Mouse (Mus musculus) liver, embryonic 11.5 days (tissue): Measurements from ENCODE around the gene Kcnk2. TPM values are rescaled to one million over a fixed set of nuclear protein-coding genes. Genes with fewer than 3 reads are reported as not detected.
"Not testable (repeated sequence)": the region's sequence is repeated elsewhere in the genome, so short reads cannot be mapped to it uniquely, and the experiment has no call there.

ENCODE experiments used
- ATAC-seq: fragments of 200-750 bp; cut with Nextera tagmentation; replicated peaks from 2 replicates; pipeline ENCODE4 v1.8.0; 2017; ENCODE audit warnings: moderate number of reproducible peaks, mild to moderate bottlenecking, moderate TSS enrichment, moderate library complexity; ENCODE audit not compliant: low FRiP score
- DNase-seq: peaks from one replicate; pipeline ENCODE4 v3.0.0-alpha.2; 2017; ENCODE audit warnings: low spot score
- H3K27ac ChIP-seq: fragments of 300-500 bp; sonication (generic); 2 replicates; pipeline ENCODE4 v1.5.1; 2014; ENCODE audit warnings: mild to moderate bottlenecking, low read depth, low read length, control low read depth
- H3K27me3 ChIP-seq: fragments of 300-500 bp; sonication (generic); replicated peaks from 2 replicates; pipeline ENCODE4 v1.6.1; 2014; ENCODE audit warnings: low read length, mixed read lengths; ENCODE audit not compliant: control insufficient read depth, insufficient read depth
- H3K36me3 ChIP-seq: fragments of 300-500 bp; sonication (generic); 2 replicates; pipeline ENCODE4 v1.6.1; 2014; ENCODE audit warnings: mild to moderate bottlenecking, low read length, moderate library complexity, mixed read lengths; ENCODE audit not compliant: control insufficient read depth, insufficient read depth
- H3K4me1 ChIP-seq: fragments of 300-500 bp; sonication (generic); replicated peaks from 2 replicates; pipeline ENCODE4 v1.6.1; 2014; ENCODE audit warnings: low read length, mixed read lengths; ENCODE audit not compliant: control insufficient read depth, insufficient read depth
- H3K4me2 ChIP-seq: fragments of 300-500 bp; sonication (generic); 2 replicates; pipeline ENCODE4 v1.6.1; 2014; ENCODE audit warnings: mild to moderate bottlenecking, control low read depth, moderate library complexity
- H3K4me3 ChIP-seq: fragments of 300-500 bp; sonication (generic); 2 replicates; pipeline ENCODE4 v1.5.1; 2014; ENCODE audit warnings: low read depth, low read length, control low read depth
- H3K9ac ChIP-seq: fragments of 300-500 bp; sonication (generic); 2 replicates; pipeline ENCODE4 v1.6.1; 2014; ENCODE audit warnings: low read depth, low read length, control low read depth
- H3K9me3 ChIP-seq: fragments of 300-500 bp; sonication (generic); 2 replicates; pipeline ENCODE4 v1.6.1; 2016; ENCODE audit warnings: low read length, inconsistent platforms, mixed read lengths; ENCODE audit not compliant: control insufficient read depth
- WGBS: fragments of 180-500 bp; shearing (Covaris S2); extraction: QIAGEN DNeasy Blood & Tissue Kit; methylation state at CpG from one replicate; pipeline ENCODE4 v1.1.7; 2014; 5-methylcytosine and 5-hydroxymethylcytosine counted together
- polyA plus RNA-seq: library from polyadenylated mRNA; unstranded; fragments of >200 nt; fragmentation: Nextera tagmentation; extraction: Ambion mirVana; gene quantifications from 2 replicates; pipeline ENCODE4 v1.2.1, GENCODE M21; 2014

Kcnk2 gene
- polyA plus RNA-seq, 1 experiment from 2014 or later: 0.23 TPM

DNA sequence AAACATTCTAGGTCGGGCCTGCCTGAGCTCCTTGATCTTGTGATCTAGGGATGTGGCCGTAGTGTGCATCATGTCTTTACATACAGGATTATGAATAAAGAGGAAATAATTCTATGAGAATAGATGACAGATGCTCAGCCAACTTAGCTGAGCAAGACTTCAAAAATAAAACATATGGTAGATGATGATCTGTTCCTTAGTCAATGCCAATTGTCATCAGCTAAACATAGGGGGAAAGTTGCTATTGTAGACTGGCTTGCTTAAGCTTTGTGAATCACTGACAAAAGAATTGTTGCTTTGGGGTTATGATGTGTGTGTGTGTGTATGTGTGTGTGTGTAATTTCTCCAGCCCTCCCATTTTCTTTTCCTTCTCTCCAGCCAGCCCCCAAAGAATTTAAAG is 129.8 kb downstream of the Kcnk2 start:
- WGBS: 85% methylated on average over 2 of the region's 2 CpGs
- no peak overlapping the region for H3K9ac ChIP-seq
- no peaks in the 10 kb centered on the region for H3K9me3 ChIP-seq
- H3K4me1 ChIP-seq: no peaks in the 10 kb centered on the region
- DNase-seq: no peak
- no peaks in the 10 kb centered on the region for H3K36me3 ChIP-seq
- H3K27me3 ChIP-seq: no peaks in the 10 kb centered on the region
- H3K27ac ChIP-seq: no peak overlapping the region
- no peak overlapping the region for H3K4me2 ChIP-seq
- no peak for ATAC-seq
- no peak overlapping the region for H3K4me3 ChIP-seq

- no peaks in the 10 kb centered on the region for H3K9me3 ChIP-seq
- no peak overlapping the region for H3K27ac ChIP-seq
- no peaks in the 10 kb centered on the region for H3K4me1 ChIP-seq
- no peak overlapping the region for H3K9ac ChIP-seq
- ATAC-seq: no peak
- no peaks in the 10 kb centered on the region for H3K36me3 ChIP-seq
- no peak overlapping the region for H3K4me3 ChIP-seq
- DNase-seq: no peak
- H3K27me3 ChIP-seq: no peaks in the 10 kb centered on the region
- no peak overlapping the region for H3K4me2 ChIP-seq
Measured at GRCm38 (mm10) chr1:189253631-189254030, 148.4 kb downstream of the Kcnk2 start.

DNA sequence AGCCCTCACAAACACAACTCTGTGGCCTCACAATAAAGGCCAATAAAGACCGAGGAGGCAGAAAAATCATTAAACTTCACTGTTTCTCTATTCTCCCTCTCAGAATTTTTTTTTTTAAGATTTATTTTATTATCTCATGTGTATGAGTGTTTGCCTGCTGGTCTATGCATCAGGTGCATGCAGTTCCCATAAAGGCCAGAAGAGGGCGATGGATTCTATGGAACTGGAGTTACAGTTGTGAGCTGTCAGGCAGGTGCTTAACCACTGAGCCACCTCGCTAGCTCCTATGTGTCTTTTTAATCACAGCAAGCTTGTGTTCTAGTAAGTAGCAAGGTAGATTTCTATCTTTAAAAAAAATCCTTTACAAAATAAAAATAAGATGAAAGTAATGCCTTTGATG is 148.9 kb downstream of the Kcnk2 start:
- no peaks in the 10 kb centered on the region for H3K4me1 ChIP-seq
- WGBS: 54% methylated on average over 3 of the region's 3 CpGs
- ATAC-seq (no peak), DNase-seq (no peak)
- no peak overlapping the region for H3K4me3 ChIP-seq
- no peaks in the 10 kb centered on the region for H3K9me3 ChIP-seq
- no peaks in the 10 kb centered on the region for H3K36me3 ChIP-seq
- H3K27ac ChIP-seq: no peak overlapping the region
- no peak overlapping the region for H3K9ac ChIP-seq
- no peaks in the 10 kb centered on the region for H3K27me3 ChIP-seq
- no peak overlapping the region for H3K4me2 ChIP-seq

DNA sequence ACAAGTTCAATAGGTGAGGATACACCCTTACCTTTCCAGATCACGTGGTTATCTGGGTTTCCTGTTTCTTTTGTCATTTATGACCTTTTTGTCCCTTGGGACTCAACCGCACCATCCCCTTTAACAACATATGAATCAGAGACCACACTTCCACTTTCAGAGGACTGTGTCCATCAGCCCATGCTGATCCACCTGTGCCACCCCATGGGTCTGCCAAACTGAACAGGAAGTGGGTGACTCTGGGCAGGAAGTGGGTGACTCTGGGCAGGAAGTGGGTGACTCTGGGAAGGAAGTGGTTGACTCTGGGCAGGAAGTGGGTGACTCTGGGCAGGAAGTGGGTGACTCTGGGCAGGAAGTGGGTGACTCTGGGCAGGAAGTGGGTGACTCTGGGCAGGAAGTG is 158.9 kb downstream of the Kcnk2 start:
- not testable (repeated sequence) for DNase-seq, H3K36me3 ChIP-seq, H3K4me3 ChIP-seq, H3K9ac ChIP-seq, H3K27ac ChIP-seq, H3K4me1 ChIP-seq, H3K27me3 ChIP-seq, ATAC-seq, H3K4me2 ChIP-seq, H3K9me3 ChIP-seq
- WGBS: 78% methylated on average over 2 of the region's 2 CpGs

DNA sequence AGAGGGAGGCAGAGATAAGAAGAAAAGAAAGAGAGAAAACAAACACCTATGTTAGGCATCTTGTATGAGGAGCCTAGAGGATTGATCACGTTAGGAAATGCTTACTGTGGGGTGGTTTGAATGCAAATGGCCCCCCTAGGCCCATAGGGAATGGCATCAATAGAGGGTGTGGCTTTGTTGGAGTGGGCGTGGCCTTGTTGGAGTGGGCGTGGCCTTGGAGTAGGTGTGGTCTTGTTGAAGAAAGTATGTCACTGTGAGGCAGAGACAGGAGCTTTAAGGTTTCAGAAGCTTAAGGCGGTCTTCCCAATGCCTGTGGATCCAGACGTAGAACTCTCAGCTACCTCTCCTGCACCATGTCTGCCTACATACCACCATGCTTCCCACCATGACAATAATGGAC is 166.8 kb downstream of the Kcnk2 start:
- WGBS: 57% methylated on average over 5 of the region's 5 CpGs
- no peak for ATAC-seq

DNA sequence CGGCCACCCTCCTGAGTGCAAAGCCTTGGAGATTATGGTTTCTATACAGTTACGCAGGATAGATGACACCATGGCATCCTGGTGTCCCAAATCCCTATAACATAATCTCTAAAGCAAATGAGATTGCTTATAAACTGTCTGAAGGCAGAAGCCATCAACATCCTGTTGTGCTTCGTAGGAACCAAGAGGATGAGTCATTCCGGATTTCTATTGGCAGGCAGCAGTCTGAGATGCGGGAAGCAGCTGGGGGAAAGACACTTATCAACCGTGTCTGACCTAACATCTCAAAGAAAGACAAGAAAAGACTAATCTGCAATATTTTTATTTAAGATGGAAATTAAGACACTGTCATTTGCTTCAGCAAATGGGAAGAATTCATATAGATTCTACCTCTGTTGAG is 169.2 kb downstream of the Kcnk2 start:
- no peak for DNase-seq
- Histone ChIP-seq H3K4me1 (no peaks in the 10 kb centered on the region), H3K4me3 (no peak overlapping the region), H3K9me3 (no peaks in the 10 kb centered on the region), H3K36me3 (no peaks in the 10 kb centered on the region), H3K9ac (no peak overlapping the region), H3K27ac (no peak overlapping the region), H3K4me2 (no peak overlapping the region), H3K27me3 (no peaks in the 10 kb centered on the region)
- no peak for ATAC-seq
- 59% methylated on average over 6 of the region's 6 CpGs for WGBS

More for the DNA sequence above, 166.8 kb downstream of the Kcnk2 start:
- Histone ChIP-seq H3K4me1 (no peaks in the 10 kb centered on the region), H3K27me3 (no peaks in the 10 kb centered on the region), H3K9me3 (no peaks in the 10 kb centered on the region), H3K36me3 (no peaks in the 10 kb centered on the region), H3K4me3 (no peak overlapping the region), H3K27ac (no peak overlapping the region), H3K4me2 (no peak overlapping the region), H3K9ac (no peak overlapping the region)
- no peak for DNase-seq

DNA sequence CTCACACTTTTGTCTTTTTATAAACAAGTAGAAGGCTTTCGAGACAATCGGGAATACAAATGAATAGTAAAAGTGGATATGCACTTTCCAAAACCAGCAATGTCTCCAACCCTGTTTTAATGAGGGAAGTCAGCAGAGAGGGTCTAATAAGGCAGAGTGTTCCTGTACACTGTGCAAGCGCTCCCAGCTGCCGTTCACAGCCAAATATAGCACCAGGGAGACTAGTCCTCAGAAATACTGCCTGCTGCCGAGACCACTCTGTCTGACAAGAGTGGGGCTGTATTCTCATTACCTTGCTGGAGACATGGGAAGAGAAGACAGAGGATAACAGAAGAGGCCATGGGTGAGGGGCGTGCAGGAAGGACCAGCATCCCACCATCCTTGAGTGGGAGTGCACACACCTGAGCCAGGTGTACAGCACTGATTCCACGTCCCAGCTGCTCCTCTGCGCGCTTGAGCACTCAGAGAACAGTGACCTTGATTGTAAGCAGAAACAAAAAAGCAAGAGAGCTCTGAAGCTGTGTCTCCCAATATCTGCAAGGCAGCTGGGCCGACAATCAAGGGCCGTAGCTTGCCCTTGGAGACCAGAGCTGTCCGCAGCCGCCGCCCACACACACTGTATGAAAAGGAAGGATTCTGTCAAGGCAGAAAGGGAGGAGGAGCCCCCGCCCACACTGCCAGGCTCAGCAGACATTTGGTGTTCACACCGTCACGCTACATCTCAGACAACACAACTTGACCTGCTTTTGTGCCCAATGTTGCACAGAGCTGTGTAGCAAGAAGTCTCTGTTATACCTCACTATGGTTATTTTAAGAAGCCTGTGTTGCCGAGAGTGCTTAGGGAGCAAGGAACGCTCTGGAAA is 173.6 kb downstream of the Kcnk2 start:
- ATAC-seq (no peak), DNase-seq (no peak)
- Histone ChIP-seq H3K27me3 (no peaks in the 10 kb centered on the region), H3K4me1 (no peaks in the 10 kb centered on the region), H3K4me3 (no peak overlapping the region), H3K27ac (no peak overlapping the region), H3K4me2 (no peak overlapping the region), H3K36me3 (no peaks in the 10 kb centered on the region), H3K9me3 (no peaks in the 10 kb centered on the region), H3K9ac (no peak overlapping the region)
- WGBS: 76% methylated on average over 19 of the region's 19 CpGs

- Histone ChIP-seq H3K4me1 (no peaks in the 10 kb centered on the region), H3K4me2 (no peak overlapping the region), H3K9me3 (no peaks in the 10 kb centered on the region), H3K9ac (no peak overlapping the region), H3K36me3 (no peaks in the 10 kb centered on the region), H3K27me3 (no peaks in the 10 kb centered on the region), H3K27ac (no peak overlapping the region), H3K4me3 (no peak overlapping the region)
- ATAC-seq (no peak), DNase-seq (no peak)
- 60% methylated on average over 4 of the region's 4 CpGs for WGBS
Measured at GRCm38 (mm10) chr1:189227479-189227878, 174.6 kb downstream of the Kcnk2 start.

GRCm38 (mm10) chr1:189219051-189219450 is 183.0 kb downstream of the Kcnk2 start:
- no peak for DNase-seq
- Histone ChIP-seq H3K27ac (no peak overlapping the region), H3K9me3 (no peaks in the 10 kb centered on the region), H3K27me3 (no peaks in the 10 kb centered on the region), H3K4me1 (no peaks in the 10 kb centered on the region), H3K9ac (no peak overlapping the region), H3K4me3 (no peak overlapping the region), H3K36me3 (no peaks in the 10 kb centered on the region), H3K4me2 (no peak overlapping the region)
- WGBS: 82% methylated on average over 10 of the region's 10 CpGs
- no peak for ATAC-seq
